Mouse (Mus musculus) kidney, postnatal 0 days (tissue): Measurements from ENCODE around the gene Gins2. TPM values are rescaled to one million over a fixed set of nuclear protein-coding genes. Genes with fewer than 3 reads are reported as not detected.

Experiments used
- ATAC-seq: fragments of 200-750 bp; cut with Nextera tagmentation; replicated peaks from 2 replicates; pipeline ENCODE4 v1.8.0; 2017; ENCODE audit warnings: low read depth, moderate number of reproducible peaks, moderate TSS enrichment, moderate library complexity; ENCODE audit not compliant: low FRiP score
- DNase-seq: peaks from one replicate; pipeline ENCODE4 v3.0.0-alpha.2; 2016; ENCODE audit warnings: low spot score
- H3K27ac ChIP-seq: fragments of 300-500 bp; sonication (generic); 2 replicates; pipeline ENCODE4 v1.5.1; 2014; ENCODE audit warnings: mild to moderate bottlenecking
- H3K27me3 ChIP-seq: fragments of 300-500 bp; sonication (generic); 2 replicates; pipeline ENCODE4 v1.6.1; 2014; ENCODE audit warnings: low read length, mixed read lengths; ENCODE audit not compliant: insufficient read depth
- H3K36me3 ChIP-seq: fragments of 300-500 bp; sonication (generic); 2 replicates; pipeline ENCODE4 v1.6.1; 2014; ENCODE audit warnings: low read length, mixed read lengths; ENCODE audit not compliant: insufficient read depth
- H3K4me1 ChIP-seq: fragments of 300-500 bp; sonication (generic); replicated peaks from 2 replicates; pipeline ENCODE4 v1.6.1; 2014; ENCODE audit warnings: antibody characterized with exemption, low read length, mixed read lengths; ENCODE audit not compliant: insufficient read depth
- H3K4me2 ChIP-seq: fragments of 300-500 bp; sonication (generic); 2 replicates; pipeline ENCODE4 v1.6.1; 2014; ENCODE audit warnings: mild to moderate bottlenecking, low read length, moderate library complexity, mixed read lengths
- H3K4me3 ChIP-seq: fragments of 300-500 bp; sonication (generic); replicated peaks from 2 replicates; pipeline ENCODE4 v1.5.1; 2014; ENCODE audit warnings: low read depth, low read length
- H3K9ac ChIP-seq: fragments of 300-500 bp; sonication (generic); 2 replicates; pipeline ENCODE4 v1.6.1; 2014; ENCODE audit warnings: low read depth, low read length
- H3K9me3 ChIP-seq: fragments of 300-500 bp; sonication (generic); replicated peaks from 2 replicates; pipeline ENCODE4 v1.6.1; 2016; ENCODE audit warnings: low read length, inconsistent platforms, mixed read lengths
- CTCF ChIP-seq: IDR thresholded peaks from 2 replicates; pipeline ENCODE4 v1.5.1; 2016; ENCODE audit warnings: antibody characterized with exemption, low read depth, mild to moderate bottlenecking, moderate library complexity
- WGBS: fragments of 180-500 bp; shearing (Covaris S2); extraction: QIAGEN DNeasy Blood & Tissue Kit; methylation state at CpG from one replicate; pipeline ENCODE4 v1.1.7; 2014; 5-methylcytosine and 5-hydroxymethylcytosine counted together
- polyA plus RNA-seq: library from polyadenylated mRNA; unstranded; fragments of >200 nt; fragmentation: Nextera tagmentation; extraction: Ambion mirVana; gene quantifications from 2 replicates; pipeline ENCODE4 v1.2.1, GENCODE M21; 2015

The Gins2 gene
- polyA plus RNA-seq, 1 experiment from 2014 or later = 54.0 TPM

DNA sequence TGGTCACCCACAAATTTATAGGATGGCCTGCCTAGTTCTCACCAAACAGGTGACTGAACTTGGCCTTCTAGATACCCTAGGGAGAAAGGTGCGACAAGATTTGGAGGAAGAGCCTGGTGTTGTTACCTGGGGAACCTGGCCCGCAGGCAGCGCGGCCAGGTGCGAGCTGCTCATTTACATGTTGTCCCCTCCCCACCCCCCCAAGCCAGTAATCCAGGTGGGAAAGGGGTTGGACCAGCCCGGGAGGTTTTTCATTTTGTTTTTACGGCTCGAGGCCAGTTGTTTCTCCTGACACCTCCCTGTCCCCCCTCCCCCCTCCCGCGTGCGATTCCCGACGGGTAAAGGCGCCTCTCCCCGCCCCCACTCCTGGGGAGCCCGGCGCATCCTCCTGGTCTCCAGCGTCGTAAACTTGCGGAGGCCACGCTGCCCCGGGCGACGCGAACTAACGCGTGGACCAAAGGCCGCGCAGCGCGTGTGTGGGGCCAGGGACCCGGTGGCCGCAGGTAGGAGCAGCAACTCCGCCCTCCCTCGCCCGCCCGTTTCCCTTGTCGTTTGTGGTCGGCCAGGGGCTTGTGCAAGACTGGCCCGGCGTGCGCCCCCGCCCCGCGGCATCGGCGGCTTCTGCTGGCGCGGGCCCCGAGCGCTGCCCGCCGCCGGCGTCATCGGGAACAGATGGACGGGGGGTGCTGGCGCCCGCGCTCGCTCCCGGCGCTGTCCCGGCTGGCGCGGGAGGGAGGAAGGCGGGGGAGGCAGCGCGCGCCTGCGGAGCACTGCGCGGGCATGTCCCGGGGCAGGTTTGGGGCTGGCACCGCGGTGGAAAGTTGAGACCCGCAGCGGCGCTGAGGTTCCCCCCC, 53.4 kb downstream of the Gins2 start:
- no peak for TF ChIP-seq CTCF

DNA sequence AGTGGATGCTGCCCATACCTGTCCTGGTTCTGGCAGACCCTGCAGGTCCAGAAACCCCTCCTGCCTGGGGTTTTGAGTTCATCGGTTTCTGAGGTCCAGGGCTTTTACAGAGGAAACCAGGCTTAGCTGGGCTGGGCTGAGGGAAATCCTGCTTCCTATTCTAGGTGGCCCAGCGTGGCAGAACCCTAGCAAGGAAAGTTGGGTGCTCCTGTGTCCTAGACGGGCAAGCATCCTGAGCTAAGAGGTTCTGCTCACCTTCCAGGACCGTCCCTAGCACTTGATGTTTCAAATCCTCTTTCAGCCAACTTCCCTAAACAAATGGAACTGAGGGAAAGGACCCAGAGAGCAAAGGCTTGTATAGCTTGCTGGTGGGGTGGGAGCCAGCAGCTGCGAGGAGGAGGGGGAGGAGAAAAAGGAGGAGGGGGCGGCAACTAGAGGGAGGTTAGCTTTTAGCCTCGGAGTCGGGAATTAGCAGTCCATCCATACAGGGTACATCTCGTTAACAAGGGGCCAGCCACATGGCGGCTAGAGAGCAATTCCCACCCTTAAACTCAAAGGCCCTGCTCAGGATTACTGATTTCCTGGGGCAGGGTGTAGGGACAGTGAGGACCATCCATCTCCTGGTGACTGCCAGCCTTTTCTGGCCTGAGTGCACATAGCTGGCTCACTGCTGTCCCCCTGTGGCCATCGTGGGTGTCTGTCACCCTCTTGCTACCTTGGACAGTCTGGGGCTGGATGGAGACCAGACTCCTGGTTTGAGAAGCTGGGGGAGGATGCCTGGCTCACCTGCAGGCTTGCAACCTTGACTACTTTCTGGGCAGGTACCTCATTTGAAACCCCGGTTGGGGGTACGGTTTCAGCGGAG, 54.4 kb downstream of the Gins2 start:
- H3K4me2 ChIP-seq = no peak overlapping the region
- DNase-seq (peak; percentile 95), ATAC-seq (0 out of 2 replicates have a peak, but pooled peaks have one; percentile 15)
- no peak overlapping the region for H3K4me3 ChIP-seq
- H3K27me3 ChIP-seq = no peaks in the 10 kb centered on the region
- H3K4me1 ChIP-seq = peaks cover 61% of the 10 kb centered on the region
- no peaks in the 10 kb centered on the region for H3K9me3 ChIP-seq
- peak; percentile 98 for TF ChIP-seq CTCF
- H3K27ac ChIP-seq = no peak overlapping the region
- WGBS = 16% methylated on average over 14 of the region's 14 CpGs
- H3K36me3 ChIP-seq = no peaks in the 10 kb centered on the region
- no peak overlapping the region for H3K9ac ChIP-seq

More for the DNA sequence above, 53.4 kb downstream of the Gins2 start:
- WGBS = under 1% methylated on average over 73 of the region's 79 CpGs
- Histone ChIP-seq H3K36me3 (no peaks in the 10 kb centered on the region), H3K4me3 (peak overlapping the region; percentile 58), H3K27ac (peak overlapping the region; percentile 96), H3K4me1 (peaks cover 62% of the 10 kb centered on the region), H3K27me3 (no peaks in the 10 kb centered on the region), H3K4me2 (peak overlapping the region; percentile 99), H3K9ac (peak overlapping the region; percentile 65), H3K9me3 (no peaks in the 10 kb centered on the region)
- DNase-seq (peak; percentile 37), ATAC-seq (no peak)

DNA sequence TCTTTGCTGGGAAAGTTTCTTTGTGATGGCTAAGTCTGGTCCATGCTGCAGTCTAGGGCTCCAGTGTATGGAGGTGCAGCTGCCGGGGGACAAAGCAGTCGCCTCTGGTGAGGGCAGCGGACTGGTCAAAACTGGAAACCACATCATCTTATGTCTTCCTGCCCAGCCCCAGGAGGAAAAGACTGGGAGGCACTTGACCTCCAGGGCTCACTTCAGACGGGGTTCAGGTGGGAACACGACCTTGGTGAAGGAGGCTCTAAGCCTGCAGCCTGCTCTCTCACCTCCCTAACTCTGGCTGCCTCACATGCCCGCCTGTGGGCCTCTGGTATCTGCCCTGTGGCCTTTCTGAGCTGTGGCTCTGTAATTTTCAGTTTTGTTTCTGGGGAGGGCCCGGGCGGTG, 55.0 kb downstream of the Gins2 start:
- H3K27ac ChIP-seq = no peak overlapping the region

DNA sequence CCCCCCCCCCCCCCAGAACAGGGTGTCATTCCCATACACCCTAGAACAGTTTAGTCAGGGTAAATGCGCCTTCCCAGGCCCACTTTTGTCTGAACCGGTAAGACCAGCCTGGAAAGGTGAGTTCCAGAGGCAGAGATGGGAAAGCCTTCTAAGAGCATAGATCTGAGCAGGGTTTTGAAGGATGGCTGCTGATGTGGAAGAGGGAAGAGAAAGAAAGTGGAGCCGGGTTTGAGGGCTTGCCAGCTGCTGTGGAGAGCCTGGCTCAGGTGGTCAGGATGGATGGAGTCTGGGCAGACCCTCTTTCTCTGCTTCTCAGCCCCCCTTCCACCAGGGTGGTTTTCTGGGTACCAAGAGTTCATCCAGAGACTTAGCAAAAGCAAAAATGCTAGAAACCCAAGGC, 55.7 kb downstream of the Gins2 start:
- Histone ChIP-seq H3K27me3 (no peaks in the 10 kb centered on the region), H3K27ac (no peak overlapping the region), H3K9me3 (no peaks in the 10 kb centered on the region), H3K4me2 (0 out of 2 replicates have a peak overlapping the region, but pooled peaks have one; percentile 38), H3K36me3 (no peaks in the 10 kb centered on the region), H3K9ac (no peak overlapping the region), H3K4me3 (no peak overlapping the region), H3K4me1 (peaks cover 53% of the 10 kb centered on the region)
- ATAC-seq (no peak), DNase-seq (no peak)
- TF ChIP-seq CTCF = no peak
- 56% methylated on average over 3 of the region's 3 CpGs for WGBS

More for the DNA sequence above, 55.0 kb downstream of the Gins2 start:
- Histone ChIP-seq H3K4me2 (no peak overlapping the region), H3K4me3 (no peak overlapping the region), H3K4me1 (peaks cover 54% of the 10 kb centered on the region), H3K27me3 (no peaks in the 10 kb centered on the region), H3K9ac (no peak overlapping the region), H3K9me3 (no peaks in the 10 kb centered on the region), H3K36me3 (no peaks in the 10 kb centered on the region)
- no peak for DNase-seq
- 45% methylated on average over 8 of the region's 8 CpGs for WGBS
- no peak for ATAC-seq
- no peak for TF ChIP-seq CTCF

GRCm38 (mm10) chr8:120532517-120533215, 56.4 kb downstream of the Gins2 start:
- H3K27me3 ChIP-seq = no peaks in the 10 kb centered on the region
- ATAC-seq (no peak), DNase-seq (peak; percentile 66)
- no peak for TF ChIP-seq CTCF
- peak overlapping the region; percentile 38 for H3K4me2 ChIP-seq
- H3K9ac ChIP-seq = no peak overlapping the region
- H3K9me3 ChIP-seq = no peaks in the 10 kb centered on the region
- no peak overlapping the region for H3K27ac ChIP-seq
- peaks cover 53% of the 10 kb centered on the region for H3K4me1 ChIP-seq
- no peak overlapping the region for H3K4me3 ChIP-seq
- 8% methylated on average over 28 of the region's 29 CpGs for WGBS
- H3K36me3 ChIP-seq = no peaks in the 10 kb centered on the region
